Mouse (Mus musculus) ZHBTc4 (cell line): ENCODE measurements around the gene Zfp423.
A peak's percentile ranks its signal among the peaks of the same experiment; 100 is the strongest.

Source experiments
- DNase-seq: peaks from one replicate; pipeline ENCODE4 v3.0.0-alpha.2; 2011; ENCODE audit warnings: low read depth, low spot score

The Zfp423 gene

GRCm38 (mm10) chr8:87952298-87952697 lies 7.1 kb downstream of the Zfp423 start:
- DNase-seq: no peak

GRCm38 (mm10) chr8:87944225-87944934 lies 15.0 kb downstream of the Zfp423 start:
- peak; percentile 71 for DNase-seq

- DNase-seq: peak; percentile 37
Measured at GRCm38 (mm10) chr8:87943651-87944091, 15.7 kb downstream of the Zfp423 start.

- no peak for DNase-seq
Measured at GRCm38 (mm10) chr8:87940646-87941045, 18.7 kb downstream of the Zfp423 start.

- DNase-seq: no peak
Measured at GRCm38 (mm10) chr8:87939308-87939936, 20.0 kb downstream of the Zfp423 start.

GRCm38 (mm10) chr8:87938351-87939232 lies 20.8 kb downstream of the Zfp423 start:
- DNase-seq: peak; percentile 84

GRCm38 (mm10) chr8:87937211-87937610 lies 22.2 kb downstream of the Zfp423 start:
- DNase-seq: no peak

- DNase-seq: no peak
Measured at GRCm38 (mm10) chr8:87935088-87935680, 24.2 kb downstream of the Zfp423 start.

GRCm38 (mm10) chr8:87934175-87934574 lies 25.2 kb downstream of the Zfp423 start:
- peak; percentile 29 for DNase-seq

GRCm38 (mm10) chr8:87933752-87934151 lies 25.6 kb downstream of the Zfp423 start:
- no peak for DNase-seq

GRCm38 (mm10) chr8:87928857-87929256 lies 30.5 kb downstream of the Zfp423 start:
- DNase-seq: no peak

- DNase-seq: no peak
Measured at GRCm38 (mm10) chr8:87927034-87927830, 32.2 kb downstream of the Zfp423 start.

GRCm38 (mm10) chr8:87926098-87926890 lies 33.1 kb downstream of the Zfp423 start:
- DNase-seq: no peak

GRCm38 (mm10) chr8:87922936-87923335 lies 36.5 kb downstream of the Zfp423 start:
- DNase-seq: no peak

GRCm38 (mm10) chr8:87922446-87922845 lies 36.9 kb downstream of the Zfp423 start:
- no peak for DNase-seq

- DNase-seq: no peak
Measured at GRCm38 (mm10) chr8:87918004-87918403, 41.4 kb downstream of the Zfp423 start.

- DNase-seq: no peak
Measured at GRCm38 (mm10) chr8:87915763-87916162, 43.6 kb downstream of the Zfp423 start.

GRCm38 (mm10) chr8:87914247-87914967 lies 45.0 kb downstream of the Zfp423 start:
- no peak for DNase-seq

GRCm38 (mm10) chr8:87908940-87909339 lies 50.5 kb downstream of the Zfp423 start:
- no peak for DNase-seq
